36 mouse cellular contexts compared by ENCODE assay signal in genomic region chr1:144210912-144211311, GRCm38 (mm10). TPM values are rescaled to one million over a fixed set of nuclear protein-coding genes. Genes with fewer than 3 reads are reported as not detected.
"Had no signal": no experiment of that assay in that cellular context is flagged by ENCODE, and none has a peak within 500 bp of the region (broad histone marks: within the 10 kb centered on the region; RNA-seq: fewer than 3 reads in every experiment).

No protein-coding gene starts in this region.

- ATAC-seq: hindbrain, embryonic 16.5 days; inflammation-experienced regulatory T-cells, adult 6 months; intestine, embryonic 15.5 days; intestine, postnatal 0 days; liver, postnatal 0 days had no signal

- H3K27me3 ChIP-seq: heart, embryonic 13.5 days; heart, embryonic 15.5 days; hindbrain, embryonic 12.5 days; intestine, embryonic 15.5 days; limb, embryonic 13.5 days; limb, embryonic 15.5 days; liver, embryonic 13.5 days; liver, embryonic 15.5 days had no signal

- DNase-seq: gastrocnemius, adult 2 months; gastrocnemius, postnatal 10 days; gastrocnemius, postnatal 25 days; heart, adult 11 months; heart, adult 2 months; heart, postnatal 14 days; heart, postnatal 36 days; kidney, adult 18-20 months; kidney, adult 8-10 months; kidney, postnatal 10 days; kidney, postnatal 25 days; kidney, postnatal 4 days; layer of hippocampus, adult 9-11 months; layer of hippocampus, postnatal 36 days; left cerebral cortex, postnatal 4 days; liver, embryonic 13.5 days; liver, postnatal 0 days had no signal

RNA-seq across cellular contexts. Expression of gene Rgs13, which starts 33.7 kb away (rescaled TPM):
- total RNA-seq: gastrocnemius, adult 2 months; heart, adult 2 months; heart, postnatal 14 days; heart, postnatal 36 days had no signal
- polyA plus RNA-seq: heart, adult 2 months; heart, embryonic 11.5 days; heart, embryonic 13.5 days; intestine, embryonic 15.5 days; kidney, embryonic 14.5 days; kidney, embryonic 16.5 days; limb, embryonic 11.5 days; limb, embryonic 13.5 days; liver, embryonic 11.5 days; liver, embryonic 13.5 days; liver, embryonic 15.5 days; liver, postnatal 0 days had no signal

RNA-seq across cellular contexts. Expression of gene Rgs1, which starts 38.1 kb away (rescaled TPM):
- total RNA-seq: gastrocnemius, adult 2 months; gastrocnemius, postnatal 10 days; gastrocnemius, postnatal 25 days; gastrocnemius, postnatal 4 days; heart, adult 2 months; heart, postnatal 36 days; left cerebral cortex, adult 18-20 months had no signal
- polyA plus RNA-seq: heart, adult 2 months; heart, embryonic 11.5 days; heart, embryonic 13.5 days; hindbrain, embryonic 10.5 days; hindbrain, embryonic 14.5 days; kidney, embryonic 14.5 days; kidney, embryonic 16.5 days; limb, embryonic 11.5 days had no signal
